Mouse (Mus musculus) liver, embryonic 14.5 days (tissue): ENCODE data around the gene Gse1. TPM values are rescaled to one million over a fixed set of nuclear protein-coding genes. Genes with fewer than 3 reads are reported as not detected.
A peak's percentile ranks its signal among the peaks of the same experiment; 100 is the strongest.

Source experiments
- ATAC-seq: fragments of 200-750 bp; cut with Nextera tagmentation; 2 replicates; pipeline ENCODE4 v1.8.0; 2017; ENCODE audit warnings: moderate number of reproducible peaks, mild to moderate bottlenecking, moderate library complexity; ENCODE audit not compliant: insufficient read depth
- DNase-seq, 3 experiments: peaks; one replicate each; pipeline ENCODE4 v3.0.0-alpha.2; 2012 to 2013; ENCODE audit warnings: low read depth in 3 of 3, low spot score in 3 of 3
- H3K27ac ChIP-seq: fragments of 300-500 bp; sonication (generic); 2 replicates; pipeline ENCODE4 v1.5.1; 2014; ENCODE audit warnings: moderate library complexity, mild to moderate bottlenecking, control low read depth, inconsistent platforms
- H3K27me3 ChIP-seq: fragments of 300-500 bp; sonication (generic); 2 replicates; pipeline ENCODE4 v1.6.1; 2014; ENCODE audit warnings: mild to moderate bottlenecking, low read length, moderate library complexity; ENCODE audit not compliant: control insufficient read depth, insufficient read depth
- H3K36me3 ChIP-seq: fragments of 300-500 bp; sonication (generic); replicated peaks from 2 replicates; pipeline ENCODE4 v1.6.1; 2014; ENCODE audit warnings: low read depth; ENCODE audit not compliant: control insufficient read depth, insufficient read depth
- H3K4me1 ChIP-seq, 2 experiments: fragments of 200-500 bp in 1 of 2; fragments of 300-500 bp in 1 of 2; sonication (generic) in 1 of 2; replicated peaks; 2 replicates each; pipeline ENCODE4 v1.6.1; 2012 to 2014; ENCODE audit warnings: antibody characterized with exemption in 1 of 2, inconsistent platforms in 1 of 2, low read length in 1 of 2; ENCODE audit not compliant: control insufficient read depth in 2 of 2, insufficient read depth in 2 of 2
- H3K4me2 ChIP-seq: fragments of 300-500 bp; sonication (generic); 2 replicates; pipeline ENCODE4 v1.6.1; 2014; ENCODE audit warnings: low read depth, mild to moderate bottlenecking, control low read depth, moderate library complexity
- H3K4me3 ChIP-seq, 2 experiments: fragments of 200-500 bp in 1 of 2; fragments of 300-500 bp in 1 of 2; sonication (generic) in 1 of 2; 2 replicates each; pipeline ENCODE4 v1.5.1; 2012 to 2014; ENCODE audit warnings: low read depth in 2 of 2, low read length in 2 of 2, mild to moderate bottlenecking in 2 of 2, control low read depth in 1 of 2, inconsistent platforms in 1 of 2, moderate library complexity in 1 of 2; ENCODE audit not compliant: insufficient read depth in 1 of 2
- H3K9ac ChIP-seq: fragments of 300-500 bp; sonication (generic); replicated peaks from 2 replicates; pipeline ENCODE4 v1.6.1; 2014; ENCODE audit warnings: mild to moderate bottlenecking, control low read depth, moderate library complexity
- H3K9me3 ChIP-seq: fragments of 300-500 bp; sonication (generic); 2 replicates; pipeline ENCODE4 v1.6.1; 2016; ENCODE audit warnings: low read length, mixed read lengths; ENCODE audit not compliant: control insufficient read depth
- CTCF ChIP-seq: IDR thresholded peaks from 2 replicates; pipeline ENCODE4 v1.5.1; 2016; ENCODE audit warnings: antibody characterized with exemption, low read depth, control low read depth
- EP300 ChIP-seq: IDR thresholded peaks from 2 replicates; pipeline ENCODE4 v1.6.1; 2016; ENCODE audit warnings: antibody characterized with exemption, low read depth
- WGBS: fragments of 180-500 bp; shearing (Covaris S2); extraction: QIAGEN DNeasy Blood & Tissue Kit; methylation state at CpG from one replicate; pipeline ENCODE4 v1.1.7; 2014; ENCODE audit not compliant: insufficient replicate concordance; 5-methylcytosine and 5-hydroxymethylcytosine counted together
- polyA plus RNA-seq, 2 experiments: library from polyadenylated mRNA; depleted of rRNA in 1 of 2; stranded (reverse) in 1 of 2; unstranded in 1 of 2; fragments of >200 nt; fragmentation: Nextera tagmentation in 1 of 2; extraction: Ambion mirVana in 1 of 2; gene quantifications; 2 replicates each; pipeline versions ENCODE4 v1.2.1 to v1.2.3; 2012 to 2014

Gse1 gene
- polyA plus RNA-seq, 2 experiments = 11.4 to 14.9 TPM

- ATAC-seq (no peak), DNase-seq (no peak)
- Histone ChIP-seq H3K27ac (no peak overlapping the region), H3K9me3 (no peaks in the 10 kb centered on the region), H3K36me3 (no peaks in the 10 kb centered on the region), H3K27me3 (no peaks in the 10 kb centered on the region), H3K9ac (no peak overlapping the region), H3K4me3 (no peak overlapping the region), H3K4me1 (peaks cover 0 to 7% of the 10 kb centered on the region in 2 experiments; a peak in 1 of 4 replicates), H3K4me2 (no peak overlapping the region)
- no peak for TF ChIP-seq CTCF
- no peak for TF ChIP-seq EP300
- WGBS = 87% methylated on average over 4 of the region's 4 CpGs
These were observed 186.0 kb downstream of the Gse1 start for GRCm38 (mm10) chr8:120414216-120414615.

GRCm38 (mm10) chr8:120415474-120415873, 187.2 kb downstream of the Gse1 start:
- Histone ChIP-seq H3K9me3 (no peaks in the 10 kb centered on the region), H3K4me2 (no peak overlapping the region), H3K4me1 (peaks cover 3 to 13% of the 10 kb centered on the region in 2 experiments; a peak in 3 of 4 replicates), H3K4me3 (no peak overlapping the region), H3K36me3 (no peaks in the 10 kb centered on the region), H3K27me3 (no peaks in the 10 kb centered on the region), H3K27ac (no peak overlapping the region), H3K9ac (no peak overlapping the region)
- DNase-seq = no peak
- TF ChIP-seq EP300 = no peak
- no peak for TF ChIP-seq CTCF
- WGBS = 75% methylated on average over 6 of the region's 11 CpGs
- no peak for ATAC-seq

DNA sequence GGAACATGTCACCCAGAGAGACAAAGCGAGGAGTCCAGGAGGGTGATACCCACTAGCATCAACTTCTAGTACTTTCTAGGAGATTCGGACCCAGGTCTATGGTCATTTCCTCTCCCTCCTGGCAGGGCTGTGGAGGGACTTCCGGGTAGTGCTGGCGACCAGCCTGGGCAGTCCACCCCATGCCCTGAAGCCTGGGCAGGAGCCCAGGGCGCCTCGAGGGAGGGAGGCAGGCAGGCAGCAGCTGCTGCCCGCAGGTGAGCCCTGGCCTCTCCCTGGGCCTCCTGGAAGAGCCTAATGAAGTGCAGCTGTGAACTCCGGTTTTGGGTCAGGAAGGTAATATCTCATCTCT, 187.9 kb downstream of the Gse1 start:
- Histone ChIP-seq H3K4me3 (no peak overlapping the region), H3K27ac (no peak overlapping the region), H3K4me2 (peak overlapping the region; percentile 23; the same call in 1 of the 2 replicates), H3K9ac (no peak overlapping the region), H3K36me3 (no peaks in the 10 kb centered on the region), H3K4me1 (peaks cover 3 to 17% of the 10 kb centered on the region in 2 experiments; a peak in 3 of 4 replicates), H3K27me3 (no peaks in the 10 kb centered on the region), H3K9me3 (no peaks in the 10 kb centered on the region)
- no peak for ATAC-seq
- 41% methylated on average over 8 of the region's 8 CpGs for WGBS
- TF ChIP-seq EP300 = no peak
- no peak for TF ChIP-seq CTCF
- DNase-seq = no peak

- Histone ChIP-seq H3K9me3 (no peaks in the 10 kb centered on the region), H3K27me3 (no peaks in the 10 kb centered on the region), H3K27ac (no peak overlapping the region), H3K9ac (no peak overlapping the region), H3K36me3 (no peaks in the 10 kb centered on the region), H3K4me3 (no peak overlapping the region), H3K4me1 (peaks cover 3 to 20% of the 10 kb centered on the region in 2 experiments), H3K4me2 (peak overlapping the region; percentile 23)
- DNase-seq (no peak), ATAC-seq (peak; percentile 34)
- 22% methylated on average over 33 of the region's 33 CpGs for WGBS
- TF ChIP-seq CTCF (peak; percentile 64), EP300 (no peak)
These were observed 188.5 kb downstream of the Gse1 start for GRCm38 (mm10) chr8:120416522-120417394.

DNA sequence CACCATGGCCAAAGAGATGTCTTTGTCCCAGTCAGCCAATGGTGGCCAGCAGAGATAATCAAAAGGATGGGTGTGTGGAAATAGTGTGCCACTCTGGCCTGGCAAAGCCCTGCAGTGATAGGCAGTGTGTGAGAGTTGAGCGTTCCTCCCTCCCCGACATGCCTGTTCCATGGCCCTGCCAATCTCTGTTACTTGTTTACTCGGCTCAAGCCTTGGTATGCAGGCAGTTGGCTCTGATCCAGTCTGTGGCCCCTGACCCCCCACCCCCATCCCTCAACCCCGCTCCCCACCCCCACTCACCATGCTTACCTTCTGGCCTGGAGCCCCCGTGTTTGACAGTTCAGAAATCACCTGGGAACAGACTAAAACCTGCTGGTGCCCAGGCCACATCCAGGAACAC, 189.9 kb downstream of the Gse1 start:
- Histone ChIP-seq H3K27me3 (no peaks in the 10 kb centered on the region), H3K4me1 (peaks cover 3 to 28% of the 10 kb centered on the region in 2 experiments), H3K27ac (no peak overlapping the region)

More for the DNA sequence above, 189.9 kb downstream of the Gse1 start:
- ATAC-seq (no peak), DNase-seq (no peak)
- WGBS = 70% methylated on average over 5 of the region's 5 CpGs
- H3K4me3 ChIP-seq = no peak overlapping the region
- H3K9ac ChIP-seq = no peak overlapping the region
- TF ChIP-seq CTCF = no peak
- TF ChIP-seq EP300 = no peak
- no peak overlapping the region for H3K4me2 ChIP-seq
- H3K36me3 ChIP-seq = no peaks in the 10 kb centered on the region
- no peaks in the 10 kb centered on the region for H3K9me3 ChIP-seq
